Mouse (Mus musculus) brain, embryonic 14.5 days (tissue): ENCODE results near the gene Kcnj5. TPM values are rescaled to one million over a fixed set of nuclear protein-coding genes. Genes with fewer than 3 reads are reported as not detected.

ENCODE experiments used
- DNase-seq: peaks from one replicate; pipeline ENCODE4 v3.0.0-alpha.2; 2011; ENCODE audit warnings: low read depth
- CTCF ChIP-seq: fragments of 200-500 bp; IDR thresholded peaks from 2 replicates; pipeline ENCODE4 v1.5.1; 2012; ENCODE audit warnings: inconsistent platforms, mild to moderate bottlenecking, moderate library complexity, borderline replicate concordance; ENCODE audit not compliant: insufficient read depth, insufficient read length; ENCODE audit errors: extremely low read depth
- POLR2A ChIP-seq: fragments of 200-500 bp; IDR thresholded peaks from 2 replicates; pipeline ENCODE4 v1.6.1; 2012; ENCODE audit warnings: mild to moderate bottlenecking, inconsistent platforms, borderline replicate concordance; ENCODE audit not compliant: poor library complexity, insufficient read depth, insufficient read length, severe bottlenecking; ENCODE audit errors: extremely low read depth
- polyA plus RNA-seq: library from polyadenylated mRNA; depleted of rRNA; stranded (reverse); fragments of >200 nt; gene quantifications from 2 replicates; pipeline ENCODE4 v1.2.3, GENCODE M21; 2012; rRNA removed

Kcnj5 gene
- polyA plus RNA-seq, 1 experiment = 0.94 TPM

DNA sequence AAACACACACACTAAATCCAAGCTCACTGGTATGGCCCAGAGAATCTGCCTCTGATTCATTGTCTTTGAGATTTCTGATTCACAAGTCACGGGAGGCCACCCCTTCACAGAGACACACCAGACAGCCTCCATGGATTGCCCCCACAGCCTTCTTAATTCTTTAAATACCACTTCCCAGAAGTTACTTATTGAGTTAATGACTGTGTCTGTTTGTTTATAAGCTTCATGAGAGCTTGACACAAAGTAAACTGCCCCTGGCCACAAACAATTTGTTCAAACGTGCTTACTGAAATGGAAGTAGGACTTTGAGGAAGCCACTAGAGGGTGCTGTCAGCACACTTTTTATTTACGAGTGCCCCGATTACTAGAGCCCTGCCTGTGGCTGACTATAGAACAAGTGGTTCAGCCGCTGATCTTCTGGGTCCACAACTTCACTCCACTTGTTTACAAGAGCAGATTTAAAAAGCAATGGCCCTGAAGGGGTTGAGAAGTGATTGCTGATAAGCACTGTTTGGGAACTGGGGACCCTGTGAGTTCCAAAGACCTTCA is 72.2 kb downstream of the Kcnj5 start:
- DNase-seq = peak; percentile 93

More for the DNA sequence above, 72.2 kb downstream of the Kcnj5 start:
- TF ChIP-seq CTCF (peak; percentile 73; the same call in 1 of the 2 replicates), POLR2A (no peak)

Other genes starting within 250 kb of the Kcnj5 start
- 6.2 and 22.3 TPM in 2 replicates for gene Arhgap32, start 228.2 kb downstream of the Kcnj5 start, polyA plus RNA-seq
- not detected in 2 replicates for gene Kcnj1, start 28.1 kb upstream of the Kcnj5 start, polyA plus RNA-seq
- gene Fli1, start 198.5 kb upstream of the Kcnj5 start, polyA plus RNA-seq = 2.5 and 5.3 TPM in 2 replicates